17 mouse cellular contexts compared by ENCODE assay signal in genomic region chr7:28581721-28582120, GRCm38 (mm10). TPM values are rescaled to one million over a fixed set of nuclear protein-coding genes. Genes with fewer than 3 reads are reported as not detected.
DNase-seq lines count a peak whose midpoint lies in the region; ATAC-seq lines count a peak whose summit lies in the region.
"Had no signal": no experiment of that assay in that cellular context is flagged by ENCODE, and none has a peak within 500 bp of the region (broad histone marks: within the 10 kb centered on the region; RNA-seq: fewer than 3 reads in every experiment).

No protein-coding gene starts in this region.

- H3K27me3 ChIP-seq in liver, embryonic 11.5 days (replicated peaks; ENCODE audit: control insufficient read depth, insufficient read depth, low read length) = no peaks in the 10 kb centered on the region
- no peaks in the 10 kb centered on the region for H3K27me3 ChIP-seq in stomach, embryonic 16.5 days (ENCODE audit: control insufficient read depth, insufficient read depth, low read length)
- H3K27me3 ChIP-seq: hindbrain, embryonic 12.5 days; limb, embryonic 13.5 days; midbrain, embryonic 12.5 days had no signal

- H3K9ac ChIP-seq in liver, embryonic 11.5 days (ENCODE audit: low read depth, low read length) = peak overlapping the region; percentile 46
- no peak overlapping the region for H3K9ac ChIP-seq in stomach, embryonic 16.5 days (ENCODE audit: low read length)
- H3K9ac ChIP-seq: hindbrain, embryonic 12.5 days; limb, embryonic 13.5 days; midbrain, embryonic 12.5 days had no signal

- WGBS in liver, embryonic 11.5 days = 59% methylated on average over 4 of the region's 4 CpGs
- WGBS in stomach, embryonic 16.5 days = 67% methylated on average over 4 of the region's 4 CpGs

- peak; percentile 86 for ATAC-seq in erythroblast, adult 5-6 weeks (replicated peaks; ENCODE audit: low FRiP score, poor library complexity, severe bottlenecking)
- ATAC-seq in liver, embryonic 11.5 days (replicated peaks; ENCODE audit: low FRiP score) = peak; percentile 91
- ATAC-seq in stomach, embryonic 16.5 days (ENCODE audit: insufficient read depth, low FRiP score) = 0 out of 2 replicates have a peak, but pooled peaks have one; percentile 11

- peak overlapping the region; percentile 50 for H3K4me2 ChIP-seq in liver, embryonic 11.5 days
- no peak overlapping the region for H3K4me2 ChIP-seq in stomach, embryonic 16.5 days (ENCODE audit: low read depth, low read length)
- H3K4me2 ChIP-seq: hindbrain, embryonic 12.5 days; limb, embryonic 13.5 days; midbrain, embryonic 12.5 days had no signal

- H3K4me3 ChIP-seq in liver, embryonic 11.5 days (ENCODE audit: low read depth, low read length) = no peak overlapping the region
- H3K4me3 ChIP-seq in stomach, embryonic 16.5 days (replicated peaks; ENCODE audit: low read length) = no peak overlapping the region
- H3K4me3 ChIP-seq: hindbrain, embryonic 12.5 days; limb, embryonic 13.5 days; midbrain, embryonic 12.5 days had no signal

- peak overlapping the region; percentile 87 for H3K27ac ChIP-seq in liver, embryonic 11.5 days (ENCODE audit: low read depth, low read length)
- peak overlapping the region; percentile 78 for H3K27ac ChIP-seq in stomach, embryonic 16.5 days (ENCODE audit: low read length)
- H3K27ac ChIP-seq: hindbrain, embryonic 12.5 days; limb, embryonic 13.5 days; midbrain, embryonic 12.5 days had no signal

- H3K9me3 ChIP-seq in liver, embryonic 11.5 days (ENCODE audit: control insufficient read depth, low read length) = no peaks in the 10 kb centered on the region
- H3K9me3 ChIP-seq in stomach, embryonic 16.5 days (replicated peaks; ENCODE audit: control insufficient read depth, low read length) = no peaks in the 10 kb centered on the region
- H3K9me3 ChIP-seq: hindbrain, embryonic 12.5 days; limb, embryonic 13.5 days; midbrain, embryonic 12.5 days had no signal

- no peaks in the 10 kb centered on the region for H3K36me3 ChIP-seq in liver, embryonic 11.5 days (ENCODE audit: control insufficient read depth, insufficient read depth, low read length)
- H3K36me3 ChIP-seq in stomach, embryonic 16.5 days (ENCODE audit: control insufficient read depth, insufficient read depth, low read length) = no peaks in the 10 kb centered on the region
- H3K36me3 ChIP-seq: hindbrain, embryonic 12.5 days had no signal

- peaks cover 85% of the 10 kb centered on the region for H3K4me1 ChIP-seq in liver, embryonic 11.5 days (replicated peaks; ENCODE audit: control insufficient read depth, insufficient read depth, low read length)
- peaks cover 74% of the 10 kb centered on the region for H3K4me1 ChIP-seq in stomach, embryonic 16.5 days (ENCODE audit: control insufficient read depth, insufficient read depth, low read length)

- DNase-seq in spleen, adult 12 weeks (ENCODE audit: low spot score) = peak; percentile 42
- no peak for DNase-seq in spleen, postnatal 14 days (ENCODE audit: low spot score in 2 of 2)
- DNase-seq in liver, embryonic 11.5 days (ENCODE audit: low spot score) = no peak
- DNase-seq in layer of hippocampus, postnatal 14 days (ENCODE audit: low spot score in 2 of 2) = no peak
- DNase-seq in testis, postnatal 10 days (ENCODE audit: low spot score) = no peak
- DNase-seq: cerebellum, postnatal 10 days; kidney, adult 9 months had no signal

RNA-seq across cellular contexts. Expression of gene Samd4b, which starts 16.2 kb away (rescaled TPM):
- total RNA-seq in erythroblast, adult 5-6 weeks (2015; ENCODE audit: low replicate concordance) = 7.3 and 11.9 TPM in 2 replicates
- 3.1 and 4.8 TPM in 2 replicates for total RNA-seq in erythroblast, adult 5-6 weeks (2017; ENCODE audit: low replicate concordance)
- 17.4 and 18.6 TPM in 2 replicates for polyA plus RNA-seq in liver, embryonic 11.5 days (2014; fragmentation: Nextera tagmentation; extraction: Ambion mirVana)
- 10.9 and 11.2 TPM in 2 replicates for polyA plus RNA-seq in stomach, embryonic 16.5 days (2015; fragmentation: Nextera tagmentation; extraction: Ambion mirVana)
- 10 to 100 TPM; 69.5 to 71.6 TPM for total RNA-seq in layer of hippocampus, postnatal 14 days (2021)

RNA-seq across cellular contexts. Expression of gene Pak4, which starts 16.3 kb away (rescaled TPM):
- 3.1 and 3.5 TPM in 2 replicates for total RNA-seq in erythroblast, adult 5-6 weeks (2015; ENCODE audit: low replicate concordance)
- total RNA-seq in erythroblast, adult 5-6 weeks (2017; ENCODE audit: low replicate concordance) = 2.0 and 6.4 TPM in 2 replicates
- polyA plus RNA-seq in liver, embryonic 11.5 days (2014; fragmentation: Nextera tagmentation; extraction: Ambion mirVana) = 34.0 and 35.3 TPM in 2 replicates
- polyA plus RNA-seq in stomach, embryonic 16.5 days (2015; fragmentation: Nextera tagmentation; extraction: Ambion mirVana) = 54.8 and 64.4 TPM in 2 replicates
- 10 to 100 TPM; 11.6 to 14.6 TPM for total RNA-seq in layer of hippocampus, postnatal 14 days (2021)

RNA-seq across cellular contexts. Expression of gene Nccrp1, which starts 34.7 kb away (rescaled TPM):
- total RNA-seq in erythroblast, adult 5-6 weeks (2015; ENCODE audit: low replicate concordance) = 0.84 TPM in 1 of 2 replicates, not detected in the other
- total RNA-seq in erythroblast, adult 5-6 weeks (2017; ENCODE audit: low replicate concordance) = not detected in 2 replicates
- not detected in 2 replicates for polyA plus RNA-seq in liver, embryonic 11.5 days (2014; fragmentation: Nextera tagmentation; extraction: Ambion mirVana)
- 19.7 and 34.8 TPM in 2 replicates for polyA plus RNA-seq in stomach, embryonic 16.5 days (2015; fragmentation: Nextera tagmentation; extraction: Ambion mirVana)
- total RNA-seq in layer of hippocampus, postnatal 14 days (2021) = under 1 TPM; 0.33 to 0.62 TPM
- total RNA-seq: heart, adult 8-10 months had no signal
- polyA plus RNA-seq: hindbrain, embryonic 12.5 days; limb, embryonic 13.5 days; midbrain, embryonic 12.5 days had no signal

RNA-seq across cellular contexts. Expression of gene Sycn, which starts 41.0 kb away (rescaled TPM):
- total RNA-seq in erythroblast, adult 5-6 weeks (2015; ENCODE audit: low replicate concordance) = not detected in 2 replicates
- not detected in 2 replicates for total RNA-seq in erythroblast, adult 5-6 weeks (2017; ENCODE audit: low replicate concordance)
- polyA plus RNA-seq in liver, embryonic 11.5 days (2014; fragmentation: Nextera tagmentation; extraction: Ambion mirVana) = not detected in 2 replicates
- 124 and 215 TPM in 2 replicates for polyA plus RNA-seq in stomach, embryonic 16.5 days (2015; fragmentation: Nextera tagmentation; extraction: Ambion mirVana)
- total RNA-seq in layer of hippocampus, postnatal 14 days (2021) = not detected
- total RNA-seq: heart, adult 8-10 months had no signal
- polyA plus RNA-seq: brain, embryonic 14.5 days; embryonic facial prominence, embryonic 14.5 days; frontal cortex, adult 2 months; hindbrain, embryonic 12.5 days; limb, embryonic 13.5 days; midbrain, embryonic 12.5 days had no signal

RNA-seq across cellular contexts. Expression of gene Acp7, which starts 49.4 kb away (rescaled TPM):
- total RNA-seq in erythroblast, adult 5-6 weeks (2015; ENCODE audit: low replicate concordance) = not detected in 2 replicates
- total RNA-seq in erythroblast, adult 5-6 weeks (2017; ENCODE audit: low replicate concordance) = not detected in 2 replicates
- polyA plus RNA-seq in liver, embryonic 11.5 days (2014; fragmentation: Nextera tagmentation; extraction: Ambion mirVana) = not detected in 2 replicates
- polyA plus RNA-seq in stomach, embryonic 16.5 days (2015; fragmentation: Nextera tagmentation; extraction: Ambion mirVana) = 0.16 TPM in 1 of 2 replicates, not detected in the other
- total RNA-seq in layer of hippocampus, postnatal 14 days (2021) = 1 to 10 TPM; 1.0 to 1.9 TPM
- total RNA-seq: heart, adult 8-10 months had no signal
- polyA plus RNA-seq: hindbrain, embryonic 12.5 days; limb, embryonic 13.5 days; midbrain, embryonic 12.5 days; spleen, adult 2 months had no signal

Comparison
In these comparisons a context has a peak if more than half of its experiments do, and no peak if none do; other contexts are left out.
1. ATAC-seq: peak in every context shown above with its lines; median percentile 91 in liver, embryonic 11.5 days; 86 in erythroblast, adult 5-6 weeks; 11 in stomach, embryonic 16.5 days.
2. RNA of gene Samd4b, which starts 16.2 kb away (total RNA-seq): 69.5 to 71.6 TPM in layer of hippocampus, postnatal 14 days; 3.1 to 11.9 TPM in erythroblast, adult 5-6 weeks; every median in the first group is over 4 times any median in the second.